Mouse (Mus musculus) spleen, adult 2 months (tissue): Measurements from ENCODE around the gene Nppb. TPM values are rescaled to one million over a fixed set of nuclear protein-coding genes. Genes with fewer than 3 reads are reported as not detected.

ENCODE experiments used
- DNase-seq, 2 experiments: peaks; one replicate each; pipeline versions ENCODE4 v3.0.0 to v3.0.0-alpha.2; 2012 to 2021; ENCODE audit warnings: low spot score in 2 of 2, low read depth in 1 of 2
- H3K27ac ChIP-seq: fragments of 200-500 bp; 2 replicates; pipeline ENCODE4 v1.5.1; 2012; ENCODE audit warnings: low read length, inconsistent platforms; ENCODE audit not compliant: insufficient read depth
- H3K27me3 ChIP-seq: fragments of 200-500 bp; 2 replicates; pipeline ENCODE4 v1.6.1; 2012; ENCODE audit warnings: mild to moderate bottlenecking, moderate library complexity, low read length, inconsistent platforms; ENCODE audit not compliant: control insufficient read depth, insufficient read depth
- H3K36me3 ChIP-seq: fragments of 200-500 bp; 2 replicates; pipeline ENCODE4 v1.6.1; 2012; ENCODE audit warnings: mild to moderate bottlenecking, low read length, inconsistent platforms; ENCODE audit not compliant: control insufficient read depth, insufficient read depth
- H3K4me1 ChIP-seq: fragments of 200-500 bp; 2 replicates; pipeline ENCODE4 v1.6.1; 2011; ENCODE audit warnings: inconsistent platforms; ENCODE audit not compliant: control insufficient read depth, insufficient read depth, insufficient read length
- H3K4me3 ChIP-seq: fragments of 200-500 bp; 2 replicates; pipeline ENCODE4 v1.5.1; 2011; ENCODE audit warnings: mild to moderate bottlenecking, inconsistent platforms; ENCODE audit not compliant: insufficient read depth, insufficient read length; ENCODE audit errors: extremely low read depth
- CTCF ChIP-seq: fragments of 200-500 bp; IDR thresholded peaks from 2 replicates; pipeline ENCODE4 v1.5.1; 2011; ENCODE audit warnings: mild to moderate bottlenecking, inconsistent platforms; ENCODE audit not compliant: insufficient read depth, insufficient read length, insufficient replicate concordance; ENCODE audit errors: extremely low read depth
- POLR2A ChIP-seq: fragments of 200-500 bp; IDR thresholded peaks from 2 replicates; pipeline ENCODE4 v1.6.1; 2011; ENCODE audit warnings: low read depth, low read length, inconsistent platforms
- WGBS: fragments of 180-500 bp; shearing (Covaris S2); methylation state at CpG from one replicate; pipeline ENCODE4 v1.1.7; 2018; 5-methylcytosine and 5-hydroxymethylcytosine counted together
- polyA plus RNA-seq: library from polyadenylated mRNA; depleted of rRNA; stranded (reverse); fragments of >200 nt; gene quantifications from 2 replicates; pipeline ENCODE4 v1.2.3, GENCODE M21; 2012

The Nppb gene
- polyA plus RNA-seq, 1 experiment, result not detected

DNA sequence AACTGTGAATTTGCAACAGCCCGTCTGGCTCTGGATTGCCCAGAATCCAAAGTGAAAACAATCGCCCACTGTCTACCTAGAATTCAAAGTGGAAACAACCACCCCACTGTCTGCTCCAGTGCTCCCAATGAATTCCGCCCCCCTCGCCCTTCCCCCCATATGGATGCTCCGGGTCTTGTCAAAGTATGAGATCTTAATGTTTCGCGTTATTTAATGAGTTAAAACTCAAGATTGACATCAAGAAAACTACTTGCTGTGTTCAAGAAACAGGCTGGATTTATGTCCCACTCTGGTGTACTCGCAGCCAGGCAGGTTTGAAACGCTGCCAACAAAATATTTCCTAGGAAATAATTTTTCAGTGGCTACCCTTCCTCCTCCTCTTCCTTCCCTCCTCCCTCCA, 45.5 kb upstream of the Nppb start:
- peaks cover 25% of the 10 kb centered on the region for H3K4me1 ChIP-seq
- no peaks in the 10 kb centered on the region for H3K27me3 ChIP-seq
- no peak overlapping the region for H3K27ac ChIP-seq
- peaks cover 6% of the 10 kb centered on the region for H3K36me3 ChIP-seq
- no peak overlapping the region for H3K4me3 ChIP-seq
- no peak for DNase-seq
- WGBS, result 66% methylated on average over 9 of the region's 9 CpGs
- TF ChIP-seq CTCF (no peak), POLR2A (no peak)

DNA sequence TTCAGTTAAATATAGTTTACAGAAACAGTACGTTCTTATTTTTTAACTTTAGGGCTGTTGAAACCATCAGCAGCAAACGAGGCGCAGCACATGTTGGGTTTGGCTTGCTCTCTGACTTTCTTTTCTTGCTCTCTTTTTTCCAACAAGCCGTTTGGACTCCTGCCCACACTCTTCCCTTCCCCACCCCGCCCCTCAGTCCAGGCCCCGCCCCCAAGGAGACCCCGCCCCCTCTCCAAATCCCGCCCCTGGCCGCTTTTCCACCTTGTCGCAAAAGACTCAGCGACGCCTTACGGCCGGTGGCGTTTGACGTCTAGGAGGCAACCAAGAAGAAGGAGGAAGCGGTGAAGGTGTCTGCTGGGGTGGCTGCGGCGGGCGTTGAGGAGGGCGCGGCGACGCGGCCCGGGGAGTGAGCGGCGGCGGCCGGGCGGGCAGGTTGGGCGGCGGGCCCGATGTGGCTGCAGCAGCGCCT, 45.0 kb upstream of the Nppb start, which contains the start of gene 2510039O18Rik:
2510039O18Rik (plus strand) TSS at position 320 of the 469 bp plus-strand sequence.
- peak; percentile 80 to 83 for DNase-seq
- peaks cover 25% of the 10 kb centered on the region for H3K4me1 ChIP-seq
- peak within 1 kb of the TSS; percentile 70 for H3K27ac ChIP-seq
- H3K36me3 ChIP-seq, result peaks cover 10% of the 10 kb centered on the region
- TF ChIP-seq CTCF (no peak), POLR2A (peak; percentile 80)
- 2% methylated on average over 28 of the region's 35 CpGs for WGBS
- H3K27me3 ChIP-seq, result no peaks in the 10 kb centered on the region
- peak within 1 kb of the TSS; percentile 86 for H3K4me3 ChIP-seq

DNA sequence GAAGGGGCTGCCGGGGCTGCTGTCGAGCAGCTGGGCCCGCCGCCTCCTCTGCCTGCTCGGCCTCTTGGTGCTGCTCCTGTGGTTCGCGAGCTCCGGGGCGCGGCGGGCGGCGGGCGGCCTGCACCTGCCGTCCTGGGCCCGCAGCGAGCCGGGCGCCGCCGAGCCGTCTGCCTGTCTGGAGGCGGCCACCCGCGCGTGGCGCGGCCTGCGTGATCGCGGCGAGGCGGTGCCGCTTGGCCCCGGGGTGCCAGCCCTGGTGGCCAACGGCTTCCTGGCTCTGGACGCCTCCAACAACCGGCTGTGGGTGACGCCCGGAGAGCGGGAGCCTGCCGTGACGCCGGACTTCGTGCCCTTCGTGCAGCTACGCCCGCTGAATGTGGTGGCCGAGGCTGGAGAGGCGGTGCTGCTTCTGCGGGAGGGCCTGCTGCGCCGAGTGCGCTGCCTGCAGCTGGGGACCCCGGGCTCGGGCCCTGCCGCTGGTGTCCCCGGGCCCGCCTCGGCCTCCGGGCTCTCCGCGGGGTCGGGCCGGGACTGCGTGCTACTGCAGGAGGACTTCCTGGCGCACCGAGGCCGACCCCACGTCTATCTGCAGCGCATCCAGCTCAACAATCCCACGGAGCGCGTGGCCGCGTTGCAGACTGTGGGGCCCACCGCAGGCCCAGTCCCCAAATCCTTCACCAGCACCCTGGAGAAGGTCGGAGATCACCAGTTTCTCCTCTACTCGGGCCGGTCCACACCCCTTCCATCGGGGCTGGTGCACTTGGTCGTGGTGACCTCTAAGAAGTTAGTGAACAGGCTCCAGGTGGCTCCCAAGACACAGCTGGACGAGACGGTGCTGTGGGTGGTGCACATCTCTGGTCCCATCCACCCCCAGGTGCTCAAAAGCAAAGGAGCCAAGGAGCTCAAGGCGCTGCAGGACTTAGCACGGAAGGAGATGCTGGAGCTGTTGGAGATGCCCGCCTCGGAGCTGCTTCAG, 44.3 kb upstream of the Nppb start:
- peak overlapping the region; percentile 70 for H3K27ac ChIP-seq
- DNase-seq, result peak in 1 of 2 experiments; percentile 43

DNA sequence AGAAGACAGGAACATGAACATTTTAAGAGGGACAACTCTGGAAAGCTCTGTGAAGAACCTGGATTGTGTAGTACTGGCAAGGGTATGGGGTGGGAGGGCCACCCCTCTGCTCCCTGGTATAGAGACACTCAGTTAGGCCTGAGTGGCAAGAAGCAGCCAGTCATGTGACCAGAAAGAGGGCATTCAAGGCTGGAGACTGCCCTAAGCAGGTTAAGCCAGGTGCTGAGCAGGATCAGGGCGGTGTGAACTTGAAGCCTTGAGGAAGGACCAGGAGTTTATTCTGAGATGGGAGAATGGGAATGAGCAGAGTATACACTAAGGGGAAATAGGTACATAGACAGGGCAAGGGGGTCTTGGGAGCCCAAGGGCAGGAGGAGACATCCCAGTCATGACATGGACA, 42.6 kb upstream of the Nppb start:
- Histone ChIP-seq H3K27me3 (no peaks in the 10 kb centered on the region), H3K4me3 (no peak overlapping the region)
- 92% methylated on average over 1 of the region's 1 CpGs for WGBS

More for the DNA sequence above, 44.3 kb upstream of the Nppb start:
- H3K4me1 ChIP-seq, result peaks cover 19% of the 10 kb centered on the region
- TF ChIP-seq CTCF (no peak), POLR2A (no peak)
- 6% methylated on average over 78 of the region's 88 CpGs for WGBS
- peaks cover 13% of the 10 kb centered on the region for H3K36me3 ChIP-seq
- peak overlapping the region; percentile 86 for H3K4me3 ChIP-seq
- no peaks in the 10 kb centered on the region for H3K27me3 ChIP-seq

DNA sequence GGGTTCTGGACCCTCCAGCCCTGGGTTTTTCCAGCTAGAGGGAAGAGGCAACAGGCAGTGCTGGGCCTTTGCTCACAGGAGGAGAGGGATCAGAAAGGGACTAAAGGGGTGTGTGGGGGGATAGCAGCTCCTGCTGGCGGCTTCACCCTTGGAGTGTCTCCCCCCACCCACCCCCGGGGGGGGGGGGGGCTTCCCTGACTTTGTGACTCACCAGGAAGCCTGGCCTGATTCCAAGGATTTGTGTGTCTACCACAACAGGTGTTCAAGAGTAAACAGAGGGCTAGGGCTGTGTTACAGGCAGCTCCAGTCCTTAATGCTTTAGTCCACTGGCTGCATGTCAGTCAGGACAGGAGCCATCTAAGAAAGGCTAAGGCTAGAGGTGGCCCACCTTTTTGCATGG, 38.1 kb upstream of the Nppb start:
- H3K36me3 ChIP-seq, result peaks cover 22% of the 10 kb centered on the region
- H3K4me1 ChIP-seq, result peaks cover 9% of the 10 kb centered on the region; the same call in 1 of the 2 replicates
- no peak overlapping the region for H3K27ac ChIP-seq
- 77% methylated on average over 2 of the region's 2 CpGs for WGBS
- TF ChIP-seq CTCF, result no peak
- TF ChIP-seq POLR2A, result no peak
- no peaks in the 10 kb centered on the region for H3K27me3 ChIP-seq
- H3K4me3 ChIP-seq, result no peak overlapping the region
- DNase-seq, result no peak

More for the DNA sequence above, 42.6 kb upstream of the Nppb start:
- no peak overlapping the region for H3K27ac ChIP-seq
- H3K36me3 ChIP-seq, result peaks cover 22% of the 10 kb centered on the region
- TF ChIP-seq CTCF (no peak), POLR2A (no peak)
- DNase-seq, result no peak
- peaks cover 19% of the 10 kb centered on the region for H3K4me1 ChIP-seq

DNA sequence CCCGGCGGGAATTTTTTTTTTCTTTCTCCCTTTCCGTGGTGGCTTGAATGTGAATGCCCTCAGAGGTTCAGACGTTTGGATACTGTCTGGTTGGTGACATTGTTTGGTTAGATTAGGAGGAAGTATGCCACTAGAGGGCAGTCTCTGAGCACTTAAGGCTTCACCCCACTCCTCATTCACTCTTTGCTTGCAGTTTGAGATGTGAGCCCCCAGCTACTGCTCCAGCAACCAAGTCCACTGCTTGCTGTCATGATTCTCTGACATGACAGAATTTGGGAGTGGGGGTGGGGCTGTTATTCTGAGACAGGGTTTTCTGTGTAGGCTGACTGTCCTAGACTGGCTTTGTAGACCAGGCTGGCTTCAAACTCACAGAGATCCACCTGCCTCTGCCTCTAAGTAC, 32.0 kb upstream of the Nppb start:
- Histone ChIP-seq H3K27me3 (no peaks in the 10 kb centered on the region), H3K27ac (no peak overlapping the region), H3K4me3 (no peak overlapping the region), H3K4me1 (no peaks in the 10 kb centered on the region), H3K36me3 (no peaks in the 10 kb centered on the region; the same call in 1 of the 2 replicates)
- TF ChIP-seq CTCF, result no peak
- TF ChIP-seq POLR2A, result no peak
- DNase-seq, result no peak
- 12% methylated on average over 4 of the region's 4 CpGs for WGBS
